Mouse (Mus musculus) CD4-positive naive resting alpha-beta T cell, adult 57 days (primary cell): ENCODE results near the gene Cfhr2. TPM values are rescaled to one million over a fixed set of nuclear protein-coding genes. Genes with fewer than 3 reads are reported as not detected.

Source experiments
- total RNA-seq: library from RNA; stranded (reverse); gene quantifications from one replicate; pipeline ENCODE4 v1.2.4, GENCODE M21; 2023

Gene Cfhr2
- total RNA-seq, result not detected

DNA sequence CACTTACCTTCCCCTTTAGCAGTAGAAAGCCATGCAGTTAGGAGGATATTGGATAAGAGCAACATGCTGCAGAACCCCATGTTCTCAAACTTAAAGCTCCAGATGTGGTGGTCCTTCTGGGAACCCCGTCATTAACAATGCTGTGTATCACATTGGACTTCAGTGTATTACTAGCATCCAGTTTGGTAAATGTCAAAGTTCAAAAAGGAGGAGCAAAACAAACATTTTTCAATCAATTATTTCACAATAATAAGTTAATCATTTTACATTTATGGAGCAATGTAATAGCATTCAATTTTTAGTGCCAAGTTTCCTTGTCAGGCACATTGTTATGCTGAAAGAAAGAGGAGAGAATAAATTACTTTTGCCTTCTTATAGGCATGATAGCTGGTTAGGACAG is at the start of gene Cfhr2:
TSS of gene Cfhr2 (minus strand) at position 155 of the 400 bp plus-strand sequence.

DNA sequence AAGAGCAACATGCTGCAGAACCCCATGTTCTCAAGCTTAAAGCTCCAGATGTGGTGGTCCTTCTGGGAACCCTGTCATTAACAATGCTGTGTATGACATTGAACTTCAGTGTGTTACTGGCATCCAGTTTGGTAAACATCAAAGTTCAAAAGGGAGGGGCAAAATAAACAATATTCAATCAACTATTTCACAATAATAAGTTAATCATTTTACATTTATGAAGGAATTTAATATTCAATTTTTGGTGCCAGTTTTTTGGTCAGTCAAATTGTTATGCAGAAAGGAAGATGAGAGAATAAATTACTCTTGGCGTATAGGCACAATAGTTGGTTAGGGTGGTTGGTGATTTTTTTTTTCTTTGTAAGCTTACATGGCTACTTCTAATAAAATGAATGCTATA is 77.4 kb downstream of the Cfhr2 start, which contains the start of gene Gm4788:
TSS of gene Gm4788 (minus strand) at position 101 of the 400 bp plus-strand sequence.

Other genes starting within 250 kb of the Cfhr2 start
- not detected for gene Gm4788, start 77.5 kb downstream of the Cfhr2 start, total RNA-seq